Mouse (Mus musculus) frontal cortex, postnatal 36 days (tissue): ENCODE measurements around the gene Psmc3ip.
A peak's percentile ranks its signal among the peaks of the same experiment; 100 is the strongest.

ENCODE experiments used
- DNase-seq, 2 experiments: peaks; one replicate each; pipeline ENCODE4 v3.0.0; 2022; ENCODE audit warnings: low spot score in 2 of 2

Gene Psmc3ip

DNA sequence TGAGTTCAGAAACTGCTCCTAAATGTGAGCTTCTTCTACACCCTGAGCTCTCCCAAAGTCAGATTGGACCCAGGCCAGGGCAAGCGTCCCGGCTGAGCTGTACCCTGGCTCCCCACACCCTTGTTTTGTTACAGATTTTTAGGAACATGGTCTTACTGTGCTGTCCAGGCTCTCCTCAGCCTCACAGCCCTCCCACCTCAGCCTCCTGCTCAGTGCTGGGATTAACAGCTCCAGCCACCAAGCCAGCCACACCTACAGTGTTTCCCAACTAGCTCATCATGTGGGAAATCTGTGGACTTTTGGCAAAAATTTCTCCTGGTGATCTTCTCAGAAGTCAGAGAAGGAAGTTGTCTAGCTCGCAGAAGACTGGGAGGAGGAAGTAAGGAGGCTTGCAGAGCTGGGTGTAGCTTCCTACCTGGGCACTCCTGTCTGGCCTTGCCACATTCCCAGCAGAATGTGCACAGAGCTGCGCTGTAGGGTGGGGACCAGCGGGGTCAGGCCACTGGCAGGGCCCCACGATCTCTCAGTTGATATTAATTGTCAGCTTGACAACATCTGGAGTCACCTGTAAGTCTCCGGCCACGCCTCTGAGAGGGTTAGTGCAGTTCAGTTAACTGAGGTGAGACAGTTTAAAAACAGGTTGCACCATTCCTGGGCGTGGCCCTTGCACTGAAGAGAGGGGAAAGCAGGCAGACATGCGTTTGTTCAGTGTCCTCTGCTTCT lies 42.3 kb downstream of the Psmc3ip start:
- DNase-seq, result no peak

DNA sequence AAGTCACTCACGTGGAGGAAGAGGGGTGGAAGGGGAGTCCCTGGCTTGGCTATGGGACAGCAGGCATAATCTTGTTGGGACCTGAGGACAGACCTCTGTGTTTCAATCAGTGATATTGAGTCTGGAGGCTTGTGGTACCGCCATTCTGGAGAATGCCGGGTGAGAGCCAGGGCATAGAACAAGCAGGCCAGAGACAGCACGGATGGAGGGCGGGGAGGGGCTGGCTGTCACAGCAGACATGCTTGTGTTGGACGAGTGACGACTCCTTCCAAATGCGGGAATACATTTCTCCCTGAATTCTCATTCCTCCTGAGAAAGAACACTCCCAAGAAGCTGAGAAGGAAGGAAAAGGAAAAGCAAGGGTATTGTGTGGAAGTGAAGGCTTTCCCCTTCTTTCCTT lies 43.6 kb downstream of the Psmc3ip start:
- DNase-seq, result no peak

DNA sequence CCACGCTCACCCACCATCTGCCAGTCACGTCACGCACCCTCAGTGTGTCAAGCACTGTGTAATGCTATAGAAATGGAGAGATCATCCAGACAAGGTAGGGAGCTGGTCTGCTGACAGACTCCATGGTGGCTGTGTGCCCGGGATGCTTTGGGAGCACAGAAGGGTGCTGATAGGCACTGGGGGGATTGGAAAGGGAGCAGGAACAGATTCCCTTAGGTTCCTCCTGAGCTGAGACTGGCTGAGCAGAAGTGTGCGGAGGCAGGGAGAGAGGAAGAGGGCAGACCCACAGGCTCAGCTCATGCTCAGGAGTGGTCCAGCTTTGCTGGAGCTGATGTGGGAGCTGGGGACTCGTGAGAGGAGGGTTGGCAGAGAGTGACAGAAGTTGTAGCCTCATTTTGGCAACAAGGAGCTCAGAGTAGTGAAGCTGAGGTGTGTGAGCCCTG lies 44.2 kb downstream of the Psmc3ip start:
- DNase-seq, result peak in 1 of 2 experiments; percentile 55

- no peak for DNase-seq
Observed at GRCm38 (mm10) chr11:101050359-101050758, 44.9 kb downstream of the Psmc3ip start.

- no peak for DNase-seq
Observed at GRCm38 (mm10) chr11:101047502-101047901, 47.7 kb downstream of the Psmc3ip start.

DNA sequence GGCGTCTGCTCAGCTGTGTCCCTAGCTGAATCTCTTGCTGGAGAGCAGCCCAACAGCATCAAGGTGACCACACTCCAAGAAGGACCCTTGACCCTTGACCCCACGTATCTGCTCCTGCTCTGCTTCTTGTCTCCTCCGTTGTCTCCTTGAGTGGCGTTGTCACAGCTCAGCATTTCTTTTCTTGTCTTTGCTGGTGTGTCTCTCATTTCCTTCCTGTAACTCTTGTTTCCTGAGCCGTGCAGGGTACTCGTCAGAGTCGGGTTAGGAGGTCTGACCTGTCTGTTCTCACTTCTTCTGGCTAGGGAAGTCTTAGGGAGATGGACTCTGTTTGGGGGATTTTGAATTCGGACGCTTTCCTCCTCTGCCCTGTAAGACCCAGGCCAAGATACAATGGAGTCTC lies 48.8 kb downstream of the Psmc3ip start:
- no peak for DNase-seq

DNA sequence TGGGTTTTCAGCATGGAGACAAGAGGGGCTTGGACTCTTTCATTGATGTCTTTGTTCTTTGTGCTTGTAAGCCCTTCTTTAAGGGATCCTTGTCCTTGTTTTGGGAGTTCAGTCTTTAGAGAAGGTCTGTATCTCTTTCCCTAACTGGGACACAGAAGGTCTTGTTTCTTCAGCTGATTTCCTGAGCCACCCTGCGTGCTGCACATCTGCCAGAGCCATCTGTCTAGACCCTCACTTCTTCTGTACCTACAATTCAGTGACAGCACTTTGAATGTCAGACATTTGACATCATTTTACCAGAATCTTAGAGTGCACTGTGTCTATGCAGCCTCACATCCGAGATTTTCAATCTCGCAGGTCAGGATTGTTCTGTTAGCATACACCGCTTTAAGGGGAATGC lies 49.4 kb downstream of the Psmc3ip start:
- DNase-seq, result no peak
